Mouse (Mus musculus) WW6 (cell line): Measurements from ENCODE around the gene Lrrfip1.

Source experiments
- DNase-seq: peaks from one replicate; pipeline ENCODE4 v3.0.0-alpha.2; 2013; ENCODE audit warnings: low read depth, low spot score

Gene Lrrfip1

GRCm38 (mm10) chr1:90998891-90999611 is 514 bp downstream of the Lrrfip1 start:
- no peak for DNase-seq

GRCm38 (mm10) chr1:90999911-91000601 is 1.5 kb downstream of the Lrrfip1 start:
- DNase-seq = no peak

- no peak for DNase-seq
These were observed 2.6 kb downstream of the Lrrfip1 start for GRCm38 (mm10) chr1:91001101-91001500.

DNA sequence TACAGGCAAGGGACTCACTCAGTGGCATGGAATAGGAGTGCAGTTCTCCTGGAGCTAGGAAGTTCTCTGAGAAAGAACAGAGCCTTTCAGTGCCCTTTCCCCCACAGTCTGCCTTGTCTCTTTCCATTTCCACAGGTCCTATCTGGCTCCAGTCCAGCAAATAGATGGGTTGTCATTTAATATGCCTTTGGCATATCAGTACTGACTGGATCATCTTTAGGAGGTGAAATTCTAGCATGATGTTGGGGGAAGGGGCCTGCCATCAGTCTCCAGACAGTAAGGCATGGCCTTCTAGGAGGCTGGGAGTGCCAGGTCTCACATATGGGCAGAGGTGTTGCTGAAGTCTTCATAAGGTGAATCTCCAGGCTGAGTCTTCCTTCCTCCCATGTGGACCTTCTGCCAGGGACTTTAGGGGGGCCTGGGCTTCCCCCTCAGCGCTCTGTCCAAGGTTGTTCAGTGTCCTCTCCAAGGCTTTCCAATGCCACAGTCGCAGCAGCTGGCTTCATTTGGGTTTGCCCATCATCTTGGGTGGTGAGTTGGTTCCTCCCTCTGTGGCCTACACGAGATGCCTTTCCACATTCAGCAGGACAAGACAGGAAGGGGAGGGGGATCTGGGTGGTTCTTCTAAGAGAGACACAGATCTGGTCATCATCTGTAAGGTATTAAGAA is 3.5 kb downstream of the Lrrfip1 start:
- DNase-seq = no peak

- DNase-seq = no peak
These were observed 4.1 kb downstream of the Lrrfip1 start for GRCm38 (mm10) chr1:91002641-91003040.

GRCm38 (mm10) chr1:91003522-91004253 is 5.2 kb downstream of the Lrrfip1 start:
- no peak for DNase-seq

GRCm38 (mm10) chr1:91006037-91006436 is 7.5 kb downstream of the Lrrfip1 start:
- no peak for DNase-seq

DNA sequence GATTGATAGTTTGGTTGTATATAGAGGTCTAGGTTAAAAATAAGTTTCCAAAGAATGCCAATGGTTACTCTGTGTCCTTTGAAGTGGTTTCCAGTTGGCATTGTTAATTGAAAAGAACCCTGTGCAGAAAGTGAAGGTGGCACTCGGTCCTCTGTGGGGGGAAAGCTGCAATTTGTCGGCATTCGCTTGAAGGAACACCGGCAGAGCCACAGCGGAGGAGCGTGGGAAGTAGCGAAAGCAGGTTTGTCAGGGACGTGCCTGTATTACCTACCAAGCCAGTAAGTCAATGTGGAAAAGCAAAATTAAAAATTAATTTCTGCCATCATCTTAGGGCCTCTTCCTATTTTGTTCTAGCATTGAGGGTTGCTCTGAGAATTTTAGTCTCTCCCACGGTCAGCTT is 8.2 kb downstream of the Lrrfip1 start:
- no peak for DNase-seq

- no peak for DNase-seq
These were observed 9.7 kb downstream of the Lrrfip1 start for GRCm38 (mm10) chr1:91008147-91008682.

DNA sequence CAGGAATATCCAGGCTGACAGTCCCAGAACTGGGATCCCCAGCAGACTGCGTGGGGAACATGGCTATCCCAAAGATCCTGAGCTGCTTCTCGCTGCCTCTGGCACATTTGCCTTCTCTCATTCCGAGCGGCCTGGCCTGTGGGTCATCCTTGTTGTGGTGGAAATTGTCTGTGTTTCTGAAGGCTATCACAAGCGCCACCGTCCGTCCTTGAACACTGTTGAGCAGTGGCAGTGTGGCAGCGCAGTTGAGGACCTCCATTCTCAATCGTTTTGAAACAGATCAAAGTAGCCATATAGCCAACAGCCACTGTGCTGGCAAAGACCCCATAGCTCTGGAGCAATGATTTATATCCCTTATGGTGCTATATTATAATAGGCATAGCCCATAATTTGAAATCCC is 10.2 kb downstream of the Lrrfip1 start:
- no peak for DNase-seq

- no peak for DNase-seq
These were observed 10.7 kb downstream of the Lrrfip1 start for GRCm38 (mm10) chr1:91009266-91009665.

GRCm38 (mm10) chr1:91010216-91010615 is 11.7 kb downstream of the Lrrfip1 start:
- DNase-seq = no peak

GRCm38 (mm10) chr1:91010716-91011115 is 12.2 kb downstream of the Lrrfip1 start:
- no peak for DNase-seq

DNA sequence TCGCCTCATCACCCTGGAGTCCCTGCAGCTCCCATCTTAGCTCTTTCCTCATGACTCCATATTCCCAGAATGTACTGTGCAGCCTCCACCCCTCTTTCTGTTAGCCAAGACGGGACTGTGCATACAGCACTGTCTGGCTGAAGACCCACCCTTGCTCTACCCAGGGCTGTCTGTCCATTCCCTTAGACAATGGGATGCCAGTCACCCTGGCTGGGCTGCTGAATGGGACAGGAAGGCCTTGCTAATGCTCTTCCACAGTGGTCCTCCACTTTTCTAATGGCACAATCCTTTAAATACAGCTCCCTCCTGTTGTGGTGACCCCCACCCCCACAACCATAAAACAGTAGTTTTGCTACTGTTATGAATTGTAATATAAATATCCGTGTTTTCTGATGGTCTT is 12.8 kb downstream of the Lrrfip1 start:
- no peak for DNase-seq

GRCm38 (mm10) chr1:91013803-91014202 is 15.3 kb downstream of the Lrrfip1 start:
- DNase-seq = no peak

GRCm38 (mm10) chr1:91015571-91015970 is 17.0 kb downstream of the Lrrfip1 start:
- DNase-seq = no peak

GRCm38 (mm10) chr1:91017111-91017758 is 18.7 kb downstream of the Lrrfip1 start:
- DNase-seq = no peak

GRCm38 (mm10) chr1:91019346-91019745 is 20.8 kb downstream of the Lrrfip1 start:
- no peak for DNase-seq

DNA sequence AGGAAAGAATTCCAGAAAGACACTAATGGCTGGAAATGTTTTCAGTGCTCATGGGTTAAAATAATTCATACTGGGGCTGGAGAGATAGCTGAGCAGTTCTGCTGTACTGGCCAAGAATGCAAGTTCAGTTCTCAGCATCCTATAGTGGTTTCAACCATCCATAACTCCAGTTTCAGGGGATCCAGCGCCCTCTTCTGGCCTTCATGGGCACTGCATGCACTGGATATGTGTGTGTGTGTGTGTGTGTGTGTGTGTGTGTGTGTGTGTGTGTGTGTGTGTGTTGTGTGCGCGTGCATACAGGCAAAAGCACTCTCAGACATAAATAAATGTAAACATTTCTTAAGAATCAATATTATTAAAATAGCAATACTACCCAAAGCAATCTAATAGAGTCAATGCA is 22.8 kb downstream of the Lrrfip1 start:
- no peak for DNase-seq

DNA sequence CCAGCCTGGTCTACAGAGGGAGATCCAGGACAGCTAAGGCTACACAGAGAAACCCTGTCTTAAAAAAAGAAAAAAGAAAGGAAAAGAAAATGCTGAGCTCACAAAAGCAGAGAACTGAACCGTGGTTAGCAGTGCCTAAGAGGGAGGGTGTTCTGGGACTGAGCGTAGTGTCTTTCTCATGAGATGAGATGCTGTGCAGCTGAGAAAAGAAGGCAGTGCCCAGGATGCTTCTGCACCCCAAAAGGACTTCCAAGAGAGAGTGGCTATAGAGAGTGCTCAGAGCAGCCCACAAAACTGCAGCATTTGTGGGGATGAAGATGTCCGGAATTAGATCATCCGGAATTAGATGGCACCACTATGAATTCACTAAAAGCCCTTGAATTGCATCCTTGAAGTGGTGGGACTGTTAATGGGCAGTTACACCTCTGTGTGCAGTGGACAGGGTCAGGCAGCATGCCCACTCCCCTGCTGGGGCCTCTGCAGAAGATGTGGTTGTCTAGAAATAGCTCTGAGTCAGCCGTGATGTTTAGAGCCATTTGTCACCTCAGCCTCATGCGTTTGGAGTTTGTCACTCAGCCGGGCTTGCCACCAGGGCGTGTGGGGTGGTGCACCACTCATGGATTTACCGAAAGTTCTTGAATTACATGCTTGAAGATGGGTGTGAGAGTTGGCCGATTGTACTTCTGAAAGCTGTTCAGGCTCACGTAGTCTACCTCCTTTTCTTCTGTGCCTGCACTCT is 23.8 kb downstream of the Lrrfip1 start:
- no peak for DNase-seq

DNA sequence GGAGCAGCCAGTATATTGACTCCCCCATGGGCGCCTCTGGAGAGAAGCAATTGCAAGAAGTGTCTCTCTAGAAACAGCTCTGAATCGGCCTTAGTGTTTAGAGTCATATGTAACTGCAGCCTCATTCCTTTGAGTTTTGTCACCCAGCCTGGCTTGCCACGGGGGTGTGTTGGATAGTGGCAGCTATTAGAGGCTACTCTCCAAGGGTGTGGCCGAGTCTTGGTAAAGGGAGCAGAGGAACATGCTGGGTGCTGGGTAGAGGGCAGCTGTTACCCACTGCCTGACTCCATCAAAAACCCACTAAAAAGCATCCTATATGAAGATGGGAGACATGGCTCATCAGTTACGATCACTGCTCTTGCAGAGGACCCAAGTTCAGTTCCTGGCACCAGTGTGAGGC is 24.7 kb downstream of the Lrrfip1 start:
- no peak for DNase-seq
